ENCODE assay signal across 8 mouse cellular contexts in the genomic region with DNA sequence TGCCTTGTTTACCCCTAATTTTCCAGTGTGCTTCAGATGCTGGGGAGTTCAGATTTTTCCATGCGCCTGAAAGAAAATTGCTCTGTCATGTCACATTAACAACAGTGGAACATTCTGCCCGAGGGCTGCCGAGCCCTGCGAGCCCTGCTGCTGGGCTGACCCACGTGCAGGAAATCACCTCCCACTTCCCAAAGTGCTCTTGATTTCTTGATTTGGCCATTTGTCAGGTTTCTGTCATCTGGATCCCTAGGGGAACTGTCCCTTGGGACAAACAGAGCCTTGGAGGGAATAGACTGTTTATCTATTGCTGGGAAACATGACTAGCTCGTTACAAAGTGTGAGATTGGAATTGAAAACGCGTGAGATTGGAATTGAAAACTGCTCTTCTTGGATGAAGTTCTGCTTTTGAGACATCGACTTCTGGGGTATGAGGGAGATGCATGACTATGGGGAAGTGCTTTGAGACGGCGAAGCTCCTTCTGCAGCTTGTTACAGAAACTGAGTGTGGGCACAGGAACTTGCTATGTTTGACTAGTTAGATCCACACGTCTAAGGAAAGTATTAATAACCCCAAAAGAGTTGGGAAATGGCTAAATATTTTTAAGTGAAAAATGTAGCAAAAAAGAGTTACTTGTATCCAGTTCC.
A peak's percentile ranks its signal among the peaks of the same experiment; 100 is the strongest.
DNase-seq lines count a peak whose midpoint lies in the region.

No protein-coding gene starts in this region.

- intact Hi-C loops in heart, postnatal 14 days (cut with DNase I) = no loop called here

- peak; percentile 45 to 47 for DNase-seq in cerebellum, postnatal 10 days
- DNase-seq in cerebellum, postnatal 25 days = no peak
- peak; percentile 4 for DNase-seq in layer of hippocampus, adult 9-10 months (ENCODE audit: low spot score)
- DNase-seq in layer of hippocampus, adult 18-20 months (ENCODE audit: low spot score in 2 of 2) = no peak
- DNase-seq in heart, postnatal 14 days = peak; percentile 44 to 62
- DNase-seq in lung, postnatal 25 days (ENCODE audit: low spot score) = peak; percentile 63
- DNase-seq in urinary bladder, adult 2 months (ENCODE audit: low spot score) = no peak
- DNase-seq in testis, postnatal 10 days (ENCODE audit: low spot score) = no peak

Comparison
In these comparisons a context has a peak if more than half of its experiments do, and no peak if none do; other contexts are left out.
1. DNase-seq: peak in cerebellum, postnatal 10 days (2 of 2), layer of hippocampus, adult 9-10 months (single experiment), heart, postnatal 14 days (2 of 2) and lung, postnatal 25 days (single experiment); none in cerebellum, postnatal 25 days (0 of 2), layer of hippocampus, adult 18-20 months (0 of 2), urinary bladder, adult 2 months (single experiment) and testis, postnatal 10 days (single experiment).